Mouse (Mus musculus) hindbrain, embryonic 14.5 days (tissue): Measurements from ENCODE around the gene Gm10134. TPM values are rescaled to one million over a fixed set of nuclear protein-coding genes. Genes with fewer than 3 reads are reported as not detected.
"Not testable (repeated sequence)": the region's sequence is repeated elsewhere in the genome, so short reads cannot be mapped to it uniquely, and the experiment has no call there.

ENCODE experiments used
- ATAC-seq: fragments of 200-750 bp; cut with Nextera tagmentation; 2 replicates; pipeline ENCODE4 v1.8.0; 2017; ENCODE audit warnings: moderate number of reproducible peaks, mild to moderate bottlenecking, moderate TSS enrichment, moderate library complexity; ENCODE audit not compliant: low FRiP score
- DNase-seq: peaks from one replicate; pipeline ENCODE4 v3.0.0-alpha.2; 2015; ENCODE audit warnings: low spot score
- H3K27ac ChIP-seq: fragments of 300-500 bp; sonication (generic); 2 replicates; pipeline ENCODE4 v1.5.1; 2014; ENCODE audit warnings: mild to moderate bottlenecking, moderate library complexity
- H3K27me3 ChIP-seq: fragments of 300-500 bp; sonication (generic); 2 replicates; pipeline ENCODE4 v1.6.1; 2014; ENCODE audit warnings: mild to moderate bottlenecking, low read length, mixed read lengths; ENCODE audit not compliant: control insufficient read depth, insufficient read depth
- H3K36me3 ChIP-seq: fragments of 300-500 bp; sonication (generic); replicated peaks from 2 replicates; pipeline ENCODE4 v1.6.1; 2014; ENCODE audit not compliant: control insufficient read depth, insufficient read depth
- H3K4me1 ChIP-seq: fragments of 300-500 bp; sonication (generic); replicated peaks from 2 replicates; pipeline ENCODE4 v1.6.1; 2014; ENCODE audit warnings: antibody characterized with exemption, low read length, mixed read lengths; ENCODE audit not compliant: control insufficient read depth, insufficient read depth
- H3K4me2 ChIP-seq: fragments of 300-500 bp; sonication (generic); replicated peaks from 2 replicates; pipeline ENCODE4 v1.6.1; 2014; ENCODE audit warnings: mild to moderate bottlenecking, moderate library complexity
- H3K4me3 ChIP-seq: fragments of 300-500 bp; sonication (generic); replicated peaks from 2 replicates; pipeline ENCODE4 v1.5.1; 2014; ENCODE audit warnings: mild to moderate bottlenecking, low read length
- H3K9ac ChIP-seq: fragments of 300-500 bp; sonication (generic); 2 replicates; pipeline ENCODE4 v1.6.1; 2014
- H3K9me3 ChIP-seq: fragments of 300-500 bp; sonication (generic); 2 replicates; pipeline ENCODE4 v1.6.1; 2016; ENCODE audit warnings: low read length; ENCODE audit not compliant: control insufficient read depth
- WGBS: fragments of 180-500 bp; shearing (Covaris S2); extraction: QIAGEN DNeasy Blood & Tissue Kit; methylation state at CpG from one replicate; pipeline ENCODE4 v1.1.7; 2014; 5-methylcytosine and 5-hydroxymethylcytosine counted together
- polyA plus RNA-seq: library from polyadenylated mRNA; unstranded; fragments of >200 nt; fragmentation: Nextera tagmentation; extraction: Ambion mirVana; gene quantifications from 2 replicates; pipeline ENCODE4 v1.2.1, GENCODE M21; 2014

Gm10134 gene
- polyA plus RNA-seq, 1 experiment from 2014 or later: 2.9 TPM

DNA sequence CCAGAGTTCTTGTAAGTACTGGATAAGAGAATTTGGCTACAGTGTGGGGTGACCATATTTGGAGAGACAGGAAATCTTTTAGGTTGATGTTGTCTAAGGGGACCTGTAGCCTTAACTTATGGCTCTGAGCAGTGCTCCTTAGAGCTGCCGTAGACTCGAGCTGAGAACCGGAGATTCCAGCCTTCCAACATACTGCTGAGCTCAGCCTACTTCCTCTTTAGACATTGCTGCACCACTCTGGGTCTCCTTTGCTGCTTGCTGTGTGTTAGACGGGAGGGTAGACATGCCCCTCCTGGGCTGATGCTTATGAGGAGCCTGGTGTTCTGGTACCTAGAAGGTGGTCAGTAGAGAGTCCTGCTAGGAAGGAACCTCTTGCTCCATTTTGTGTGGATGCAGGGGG lies 7.5 kb upstream of the Gm10134 start:
- Histone ChIP-seq H3K9ac (no peak overlapping the region), H3K9me3 (no peaks in the 10 kb centered on the region), H3K27me3 (no peaks in the 10 kb centered on the region), H3K4me3 (no peak overlapping the region), H3K36me3 (no peaks in the 10 kb centered on the region), H3K4me2 (no peak overlapping the region), H3K27ac (no peak overlapping the region), H3K4me1 (no peaks in the 10 kb centered on the region)
- DNase-seq: no peak
- 82% methylated on average over 4 of the region's 4 CpGs for WGBS
- ATAC-seq: no peak

GRCm38 (mm10) chr2:28502987-28503386 lies 2.9 kb upstream of the Gm10134 start:
- no peak overlapping the region for H3K27ac ChIP-seq
- no peaks in the 10 kb centered on the region for H3K27me3 ChIP-seq
- no peaks in the 10 kb centered on the region for H3K36me3 ChIP-seq
- ATAC-seq (no peak), DNase-seq (no peak)
- no peak overlapping the region for H3K4me3 ChIP-seq
- no peak overlapping the region for H3K4me2 ChIP-seq
- H3K9ac ChIP-seq: no peak overlapping the region
- WGBS: 88% methylated on average over 10 of the region's 10 CpGs
- H3K4me1 ChIP-seq: no peaks in the 10 kb centered on the region
- H3K9me3 ChIP-seq: no peaks in the 10 kb centered on the region

DNA sequence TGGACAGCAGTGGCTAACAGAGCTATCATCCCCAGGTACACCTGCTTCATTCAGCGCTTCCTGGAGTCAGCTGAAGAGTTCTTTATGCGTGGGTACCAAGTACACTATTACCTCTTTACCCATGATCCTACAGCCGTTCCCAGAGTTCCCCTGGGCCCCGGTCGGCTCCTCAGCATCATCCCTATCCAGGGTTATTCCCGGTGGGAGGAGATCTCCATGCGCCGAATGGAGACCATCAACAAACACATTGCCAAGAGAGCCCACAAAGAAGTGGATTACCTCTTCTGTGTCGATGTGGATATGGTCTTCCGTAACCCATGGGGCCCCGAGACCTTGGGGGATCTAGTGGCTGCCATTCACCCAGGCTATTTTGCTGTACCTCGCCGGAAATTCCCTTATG lies 1.2 kb upstream of the Gm10134 start:
- no peak overlapping the region for H3K9ac ChIP-seq
- H3K27me3 ChIP-seq: no peaks in the 10 kb centered on the region
- no peak overlapping the region for H3K4me3 ChIP-seq
- H3K9me3 ChIP-seq: no peaks in the 10 kb centered on the region
- no peaks in the 10 kb centered on the region for H3K36me3 ChIP-seq
- DNase-seq (no peak), ATAC-seq (no peak)
- WGBS: 92% methylated on average over 13 of the region's 13 CpGs
- H3K27ac ChIP-seq: no peak overlapping the region
- no peaks in the 10 kb centered on the region for H3K4me1 ChIP-seq
- no peak overlapping the region for H3K4me2 ChIP-seq

DNA sequence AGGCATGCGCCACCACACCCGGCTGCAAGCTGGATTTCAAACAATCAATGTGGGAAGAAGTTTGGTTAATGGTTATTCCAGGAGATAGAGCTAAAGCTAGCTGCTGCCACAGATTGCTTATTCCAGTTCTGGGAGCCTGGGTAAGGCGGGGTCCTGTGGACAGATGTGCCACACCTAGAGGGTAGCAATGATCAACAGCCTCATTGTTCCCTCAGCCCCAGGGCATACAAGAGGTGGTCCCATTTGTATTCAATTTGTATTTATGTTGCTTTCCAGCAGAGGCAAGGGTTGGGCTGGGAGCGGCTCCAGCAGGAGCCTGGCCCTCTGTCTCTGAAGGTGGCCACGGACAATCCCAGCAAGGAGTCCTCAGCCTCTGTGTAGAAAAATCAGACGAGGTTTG lies 396 bp downstream of the Gm10134 start:
- Histone ChIP-seq H3K9me3 (no peaks in the 10 kb centered on the region), H3K4me1 (no peaks in the 10 kb centered on the region), H3K4me2 (no peak overlapping the region), H3K4me3 (no peak overlapping the region), H3K9ac (no peak overlapping the region), H3K27me3 (no peaks in the 10 kb centered on the region), H3K27ac (no peak overlapping the region), H3K36me3 (no peaks in the 10 kb centered on the region)
- no peak for DNase-seq
- WGBS: 91% methylated on average over 6 of the region's 6 CpGs
- no peak for ATAC-seq

DNA sequence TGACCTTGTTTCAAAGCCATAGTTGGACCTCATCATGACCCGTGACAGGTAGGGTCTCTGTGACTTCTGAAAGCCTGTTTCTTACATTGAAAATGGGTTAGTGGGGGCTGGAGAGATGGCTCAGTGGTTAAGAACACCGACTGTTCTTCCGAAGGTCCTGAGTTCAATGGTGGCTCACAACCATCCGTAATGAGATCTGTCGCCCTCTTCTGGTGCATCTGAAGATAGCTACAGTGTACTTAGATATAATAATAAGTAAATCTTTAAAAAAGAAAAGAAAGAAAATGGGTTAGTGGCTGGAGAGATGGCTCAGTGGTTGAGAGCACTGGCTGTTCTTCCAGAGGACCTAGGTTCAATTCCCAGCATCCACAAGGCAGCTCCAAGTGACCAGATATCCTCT lies 5.7 kb downstream of the Gm10134 start:
- not testable (repeated sequence) for H3K27me3 ChIP-seq, H3K9me3 ChIP-seq, H3K4me2 ChIP-seq, H3K27ac ChIP-seq, ATAC-seq, H3K4me3 ChIP-seq, H3K9ac ChIP-seq, DNase-seq
- Histone ChIP-seq H3K4me1 (peaks cover 26% of the 10 kb centered on the region), H3K36me3 (peaks cover 12% of the 10 kb centered on the region)
- WGBS: 53% methylated on average over 5 of the region's 5 CpGs

- H3K27ac ChIP-seq: peak within 1 kb of the TSS; percentile 91
- under 1% methylated on average over 61 of the region's 71 CpGs for WGBS
Measured at GRCm38 (mm10) chr2:28512798-28513401, 7.0 kb downstream of the Gm10134 start, which contains the start of gene Ralgds. Gene Ralgds (plus strand): TSS chr2:28513125.

DNA sequence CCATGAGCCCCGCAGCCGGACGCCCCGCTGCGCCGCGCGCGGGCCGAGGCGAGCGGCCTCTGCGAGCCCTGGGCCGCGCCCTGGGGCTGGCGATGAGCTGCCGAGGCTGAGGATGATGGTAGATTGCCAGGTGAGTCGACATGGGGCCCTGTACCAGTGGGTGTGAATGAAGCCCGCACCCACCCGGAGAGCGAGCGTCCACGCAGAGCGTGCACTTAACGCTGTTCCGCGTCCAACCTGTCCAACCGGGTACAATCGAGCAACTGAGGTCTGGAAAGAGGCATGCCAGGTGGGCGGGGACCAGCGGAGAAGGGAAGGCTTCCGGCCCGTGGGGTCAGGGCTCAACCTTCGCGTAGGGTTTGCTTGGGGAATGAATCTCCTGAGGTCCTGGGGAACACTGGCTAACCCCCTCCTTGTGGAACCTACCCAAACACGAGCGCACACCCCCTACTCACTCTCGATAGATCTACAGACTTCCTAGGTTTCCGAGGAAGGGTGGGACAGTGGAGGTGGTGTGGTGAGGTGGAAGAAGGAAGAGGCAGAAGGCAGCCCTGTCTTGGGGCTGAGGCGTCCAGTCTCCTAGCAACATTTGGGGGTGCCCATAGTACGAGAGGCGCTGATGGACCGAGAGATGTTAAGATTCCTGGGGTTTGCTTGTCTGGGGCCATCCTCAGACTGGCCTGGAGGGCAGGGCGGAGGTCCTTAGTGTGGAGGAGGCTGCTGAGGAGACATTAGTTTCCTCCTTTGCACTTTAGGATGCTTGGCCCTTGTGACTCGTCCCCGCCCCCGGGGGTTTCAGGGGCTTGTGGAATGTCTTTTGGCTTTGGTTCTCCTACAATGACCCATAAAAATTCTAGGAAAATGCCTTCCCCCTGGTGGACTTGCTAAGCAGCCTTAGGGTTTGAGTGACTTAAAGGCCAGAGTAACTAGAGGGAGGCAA lies 7.8 kb downstream of the Gm10134 start:
- no peak for DNase-seq
- Histone ChIP-seq H3K9ac (peak overlapping the region; percentile 97), H3K27me3 (no peaks in the 10 kb centered on the region), H3K4me1 (peaks cover 46% of the 10 kb centered on the region), H3K4me2 (peak overlapping the region; percentile 94), H3K4me3 (peak overlapping the region; percentile 97), H3K9me3 (no peaks in the 10 kb centered on the region), H3K27ac (peak overlapping the region; percentile 91), H3K36me3 (peaks cover 14% of the 10 kb centered on the region)
- WGBS: 5% methylated on average over 47 of the region's 47 CpGs
- peak; percentile 41; the same call in 1 of the 2 replicates for ATAC-seq

More at GRCm38 (mm10) chr2:28512798-28513401, 7.0 kb downstream of the Gm10134 start, which contains the start of gene Ralgds:
- Histone ChIP-seq H3K9me3 (no peaks in the 10 kb centered on the region), H3K4me2 (peak within 1 kb of the TSS; percentile 94), H3K4me1 (peaks cover 38% of the 10 kb centered on the region), H3K36me3 (peaks cover 13% of the 10 kb centered on the region), H3K27me3 (no peaks in the 10 kb centered on the region), H3K4me3 (peak within 1 kb of the TSS; percentile 97), H3K9ac (peak within 1 kb of the TSS; percentile 97)
- DNase-seq: peak; percentile 69
- peak; percentile 78 for ATAC-seq

DNA sequence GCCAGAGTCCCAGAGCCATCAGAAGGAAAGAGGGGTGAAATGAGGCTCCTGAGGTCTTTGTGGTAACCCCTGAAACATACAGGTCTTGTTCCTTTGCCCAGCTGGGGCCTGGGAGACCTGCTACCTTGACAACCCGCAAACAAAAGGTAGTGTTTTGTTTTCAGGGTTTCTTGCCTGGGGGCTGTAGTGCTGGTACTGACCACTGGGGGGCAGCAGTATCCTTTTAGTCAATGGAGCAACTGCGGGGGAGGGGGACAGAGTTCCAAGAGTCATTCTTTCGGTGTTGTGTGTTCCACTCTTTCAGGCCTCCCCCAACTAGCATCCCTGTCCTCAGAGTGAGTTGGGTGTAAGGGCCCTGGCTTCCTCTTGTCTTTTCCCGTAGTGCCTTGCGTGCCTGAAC lies 8.6 kb downstream of the Gm10134 start:
- Histone ChIP-seq H3K4me1 (peaks cover 52% of the 10 kb centered on the region), H3K27ac (peak overlapping the region; percentile 91), H3K9me3 (no peaks in the 10 kb centered on the region), H3K9ac (peak overlapping the region; percentile 97), H3K4me2 (peak overlapping the region; percentile 94), H3K36me3 (peaks cover 17% of the 10 kb centered on the region), H3K27me3 (no peaks in the 10 kb centered on the region), H3K4me3 (peak overlapping the region; percentile 97)
- DNase-seq (peak; percentile 88), ATAC-seq (no peak)
- 12% methylated on average over 5 of the region's 5 CpGs for WGBS

- peak overlapping the region; percentile 66; the same call in 1 of the 2 replicates for H3K27ac ChIP-seq
- WGBS: 36% methylated on average over 5 of the region's 5 CpGs
- no peak overlapping the region for H3K9ac ChIP-seq
- peaks cover 24% of the 10 kb centered on the region for H3K36me3 ChIP-seq
- H3K4me1 ChIP-seq: peaks cover 73% of the 10 kb centered on the region
- H3K4me3 ChIP-seq: no peak overlapping the region
- DNase-seq (peak; percentile 67), ATAC-seq (no peak)
- H3K27me3 ChIP-seq: no peaks in the 10 kb centered on the region
- H3K9me3 ChIP-seq: no peaks in the 10 kb centered on the region
- peak overlapping the region; percentile 17 for H3K4me2 ChIP-seq
Measured at GRCm38 (mm10) chr2:28517206-28517909, 11.5 kb downstream of the Gm10134 start.
